Mouse (Mus musculus): Measurements from ENCODE around the gene Adamts14.

DNA sequence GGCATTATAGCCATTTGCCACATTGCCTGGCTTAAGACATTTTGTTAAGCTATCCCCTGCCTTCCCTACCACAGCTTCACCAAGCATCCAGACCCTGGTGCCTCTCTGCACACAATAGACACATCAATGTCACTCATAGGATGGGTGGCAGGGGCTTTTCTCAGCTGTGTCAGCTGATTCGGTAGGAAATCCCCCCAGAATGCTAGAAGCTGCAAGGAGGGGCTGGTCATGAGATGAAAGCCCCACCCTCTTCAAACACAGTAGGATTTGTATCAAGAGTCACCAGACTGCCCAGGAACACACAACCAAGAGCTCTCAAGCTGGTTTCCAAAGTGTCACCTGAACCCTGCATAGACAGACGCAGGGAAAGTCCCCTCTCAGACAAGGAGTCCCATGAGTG is 104.8 kb downstream of the Adamts14 start:
- TF ChIP-seq TAL1 (IDR thresholded peaks at IDR 0.05; ENCODE audit: low read length) = no peak
- TF ChIP-seq GATA1 (IDR thresholded peaks at IDR 0.05; ENCODE audit: low read length) = no peak
